Mouse (Mus musculus) B cell, adult 67 days (primary cell): Measurements from ENCODE around the gene Tmem174. TPM values are rescaled to one million over a fixed set of nuclear protein-coding genes. Genes with fewer than 3 reads are reported as not detected.

Experiments used
- total RNA-seq, 2 experiments: library from RNA; stranded (reverse); gene quantifications; 4 replicates each; pipeline ENCODE4 v1.2.4; 2023

The Tmem174 gene
- total RNA-seq = not detected

DNA sequence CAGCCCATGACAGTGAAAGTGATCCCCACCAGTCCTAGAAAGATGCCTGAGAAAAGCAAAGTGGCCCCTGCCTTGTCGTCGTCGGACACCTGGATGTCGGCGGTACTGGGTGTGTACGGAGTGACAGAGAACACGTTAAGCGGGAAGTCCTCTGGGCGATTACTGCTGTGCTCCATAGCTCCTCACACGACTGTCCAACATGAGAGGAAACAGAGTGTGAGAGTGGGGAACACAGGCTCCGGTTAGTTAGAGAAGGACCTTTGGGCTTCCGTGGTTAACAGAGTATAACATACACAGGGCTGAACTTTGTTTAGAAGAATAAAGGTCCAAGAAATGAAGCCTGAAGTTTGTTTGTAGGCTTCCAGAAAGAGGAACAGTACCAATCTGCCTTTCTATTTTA lies at the start of gene Tmem174:
Tmem174 (minus strand) TSS at position 266 of the 400 bp plus-strand sequence.

Other genes with a start within 250 kb of the Tmem174 start
- gene Gm10320, start 145.4 kb downstream of the Tmem174 start, total RNA-seq = not detected
- not detected for gene Tmem171, start 57.4 kb upstream of the Tmem174 start, total RNA-seq
- gene Fcho2, start 178.0 kb upstream of the Tmem174 start, total RNA-seq = 10 to 100 TPM; 61.5 to 70.2 TPM